Mouse (Mus musculus) ovary, postnatal 36 days (tissue): Measurements from ENCODE around the gene Fmo2.
A peak's percentile ranks its signal among the peaks of the same experiment; 100 is the strongest.

Experiments
- DNase-seq: peaks from one replicate; pipeline ENCODE4 v3.0.0; 2022; ENCODE audit warnings: low spot score, mixed read lengths

Gene Fmo2

GRCm38 (mm10) chr1:162891980-162892451 is 6.5 kb downstream of the Fmo2 start:
- DNase-seq, result no peak

- no peak for DNase-seq
These were observed 9.9 kb downstream of the Fmo2 start for GRCm38 (mm10) chr1:162888646-162889045.

GRCm38 (mm10) chr1:162887644-162888043 is 10.9 kb downstream of the Fmo2 start:
- no peak for DNase-seq

- no peak for DNase-seq
These were observed 12.2 kb downstream of the Fmo2 start for GRCm38 (mm10) chr1:162886138-162886816.

GRCm38 (mm10) chr1:162882681-162883080 is 15.8 kb downstream of the Fmo2 start:
- no peak for DNase-seq

GRCm38 (mm10) chr1:162879595-162880369 is 18.7 kb downstream of the Fmo2 start:
- peak; percentile 54 for DNase-seq

- DNase-seq, result no peak
These were observed 23.4 kb downstream of the Fmo2 start for GRCm38 (mm10) chr1:162875091-162875490.

GRCm38 (mm10) chr1:162871701-162872311 is 26.7 kb downstream of the Fmo2 start:
- no peak for DNase-seq

- DNase-seq, result no peak
These were observed 27.5 kb downstream of the Fmo2 start for GRCm38 (mm10) chr1:162870978-162871377.

- DNase-seq, result no peak
These were observed 31.1 kb downstream of the Fmo2 start for GRCm38 (mm10) chr1:162867396-162867795.

- no peak for DNase-seq
These were observed 32.2 kb downstream of the Fmo2 start, which contains the start of gene Fmo1 for GRCm38 (mm10) chr1:162866280-162866681. Gene Fmo1, minus strand, starts transcription at chr1:162866610.

- no peak for DNase-seq
These were observed 33.1 kb downstream of the Fmo2 start for GRCm38 (mm10) chr1:162865493-162865830.

GRCm38 (mm10) chr1:162864816-162865492 is 33.6 kb downstream of the Fmo2 start:
- DNase-seq, result no peak

GRCm38 (mm10) chr1:162864279-162864678 is 34.2 kb downstream of the Fmo2 start:
- DNase-seq, result no peak

- no peak for DNase-seq
These were observed 34.9 kb downstream of the Fmo2 start for GRCm38 (mm10) chr1:162863579-162863978.

GRCm38 (mm10) chr1:162862328-162862727 is 36.2 kb downstream of the Fmo2 start:
- no peak for DNase-seq

GRCm38 (mm10) chr1:162859996-162860605 is 38.4 kb downstream of the Fmo2 start:
- DNase-seq, result no peak

GRCm38 (mm10) chr1:162859545-162859976 is 39.0 kb downstream of the Fmo2 start:
- peak; percentile 14 for DNase-seq

- peak; percentile 24 for DNase-seq
These were observed 39.8 kb downstream of the Fmo2 start for GRCm38 (mm10) chr1:162858748-162859130.

GRCm38 (mm10) chr1:162857766-162858747 is 40.5 kb downstream of the Fmo2 start:
- DNase-seq, result no peak
